11 mouse cellular contexts compared by ENCODE assay signal in the genomic region with DNA sequence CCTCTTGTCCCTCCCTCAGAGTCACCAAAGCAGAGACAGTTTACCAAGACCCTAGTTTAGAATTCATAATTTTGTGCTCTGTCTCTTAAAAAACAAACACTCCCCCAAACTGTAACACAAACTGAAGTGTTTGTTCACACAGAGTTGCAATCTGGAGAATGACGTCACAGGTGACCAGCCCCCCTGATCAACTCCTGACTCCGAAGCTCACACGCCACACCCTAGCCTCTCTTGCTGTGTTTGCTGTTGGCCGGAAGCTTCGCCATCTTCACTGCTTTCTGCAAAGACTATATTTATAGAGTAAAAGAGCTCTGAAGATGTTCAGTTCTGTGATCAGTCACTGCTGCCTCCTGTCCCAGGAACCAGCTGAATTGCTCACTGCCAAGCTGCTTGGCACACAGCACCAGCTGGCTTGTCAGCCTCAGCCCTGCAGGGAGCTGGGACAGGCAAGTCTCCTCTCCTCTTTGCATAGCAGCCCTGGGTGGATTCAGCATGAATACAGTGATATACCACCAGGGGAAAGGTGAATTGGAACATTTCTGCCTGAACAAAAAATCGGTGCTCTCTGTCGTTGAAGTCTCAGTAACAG. TPM values are rescaled to one million over a fixed set of nuclear protein-coding genes. Genes with fewer than 3 reads are reported as not detected.
DNase-seq lines count a peak whose midpoint lies in the region; ATAC-seq and TF ChIP-seq lines count a peak whose summit lies in the region.
"Had no signal": no experiment of that assay in that cellular context is flagged by ENCODE, and none has a peak within 500 bp of the region (broad histone marks: within the 10 kb centered on the region; RNA-seq: fewer than 3 reads in every experiment).

No protein-coding gene starts in this region.

- no peaks in the 10 kb centered on the region for H3K36me3 ChIP-seq in midbrain, embryonic 14.5 days (ENCODE audit: control insufficient read depth, insufficient read depth, low read length)
- H3K36me3 ChIP-seq in midbrain, embryonic 10.5 days = no peaks in the 10 kb centered on the region
- H3K36me3 ChIP-seq: embryonic facial prominence, embryonic 13.5 days; midbrain, embryonic 12.5 days; stomach, embryonic 15.5 days had no signal

- H3K9me3 ChIP-seq in midbrain, embryonic 14.5 days (ENCODE audit: control insufficient read depth, low read length) = no peaks in the 10 kb centered on the region
- H3K9me3 ChIP-seq in midbrain, embryonic 10.5 days (replicated peaks) = no peaks in the 10 kb centered on the region
- H3K9me3 ChIP-seq: embryonic facial prominence, embryonic 13.5 days; midbrain, embryonic 12.5 days; stomach, embryonic 15.5 days had no signal

- no peak for TF ChIP-seq POLR2A in cortical plate, adult 2 months (IDR thresholded peaks at IDR 0.05; ENCODE audit: extremely low read depth, insufficient read depth, low read length)

- TF ChIP-seq CTCF in cortical plate, adult 2 months (IDR thresholded peaks at IDR 0.05; ENCODE audit: extremely low read depth, insufficient read depth, low read length) = 0 out of 2 replicates have a peak, but pooled peaks have one; percentile 0

- no peaks in the 10 kb centered on the region for H3K4me1 ChIP-seq in midbrain, embryonic 14.5 days (ENCODE audit: control insufficient read depth, insufficient read depth, low read length)
- H3K4me1 ChIP-seq in midbrain, embryonic 10.5 days = no peaks in the 10 kb centered on the region
- H3K4me1 ChIP-seq in cortical plate, adult 2 months (ENCODE audit: control insufficient read depth, insufficient read depth, low read length) = peaks cover 3% of the 10 kb centered on the region; the same call in 1 of the 2 replicates
- H3K4me1 ChIP-seq: midbrain, embryonic 12.5 days had no signal

- intact Hi-C loops in left cerebral cortex, postnatal 10 days (cut with DNase I) = no loop called here

- peak; percentile 33 for DNase-seq in midbrain, embryonic 14.5 days
- no peak for DNase-seq in midbrain, embryonic 10.5 days (ENCODE audit: low spot score)
- peak; percentile 48 to 67 for DNase-seq in left cerebral cortex, postnatal 10 days (ENCODE audit: extremely low spot score in 1 of 2, low spot score in 2 of 2)
- peak; percentile 43 for DNase-seq in right cerebral cortex, postnatal 4 days
- no peak for DNase-seq in spleen, adult 18-20 months
- no peak for DNase-seq in gastrocnemius, postnatal 10 days
- no peak for DNase-seq in c-Kit-positive CD71-positive TER-119-positive erythroid progenitor cells, embryonic 14.5 days (ENCODE audit: low spot score)

- H3K4me3 ChIP-seq in midbrain, embryonic 14.5 days (replicated peaks; ENCODE audit: low read depth, low read length) = no peak overlapping the region
- no peak overlapping the region for H3K4me3 ChIP-seq in midbrain, embryonic 10.5 days
- no peak overlapping the region for H3K4me3 ChIP-seq in cortical plate, adult 2 months (ENCODE audit: insufficient read depth, low read length)
- H3K4me3 ChIP-seq: embryonic facial prominence, embryonic 13.5 days; midbrain, embryonic 12.5 days; stomach, embryonic 15.5 days had no signal

- H3K27me3 ChIP-seq in midbrain, embryonic 14.5 days (ENCODE audit: control insufficient read depth, insufficient read depth, low read length) = no peaks in the 10 kb centered on the region
- H3K27me3 ChIP-seq in midbrain, embryonic 10.5 days (ENCODE audit: low read depth, poor library complexity, severe bottlenecking) = no peaks in the 10 kb centered on the region
- H3K27me3 ChIP-seq: embryonic facial prominence, embryonic 13.5 days; midbrain, embryonic 12.5 days; stomach, embryonic 15.5 days had no signal

- ATAC-seq in midbrain, embryonic 14.5 days (ENCODE audit: low FRiP score, low TSS enrichment) = no peak

- H3K4me2 ChIP-seq in midbrain, embryonic 14.5 days (ENCODE audit: low read length) = no peak overlapping the region
- H3K4me2 ChIP-seq: embryonic facial prominence, embryonic 13.5 days; midbrain, embryonic 12.5 days; stomach, embryonic 15.5 days had no signal

- 82% methylated on average over 7 of the region's 7 CpGs for WGBS in midbrain, embryonic 14.5 days
- 88% methylated on average over 7 of the region's 7 CpGs for WGBS in midbrain, embryonic 10.5 days

- no peak overlapping the region for H3K27ac ChIP-seq in midbrain, embryonic 14.5 days (replicated peaks; ENCODE audit: low read depth, low read length)
- no peak overlapping the region for H3K27ac ChIP-seq in midbrain, embryonic 10.5 days (replicated peaks)
- no peak overlapping the region for H3K27ac ChIP-seq in cortical plate, adult 2 months (ENCODE audit: insufficient read depth, low read length)
- H3K27ac ChIP-seq: embryonic facial prominence, embryonic 13.5 days; midbrain, embryonic 12.5 days; stomach, embryonic 15.5 days had no signal

- no peak overlapping the region for H3K9ac ChIP-seq in midbrain, embryonic 14.5 days (replicated peaks; ENCODE audit: low read length)
- H3K9ac ChIP-seq: embryonic facial prominence, embryonic 13.5 days; midbrain, embryonic 12.5 days; stomach, embryonic 15.5 days had no signal

RNA-seq across cellular contexts. Expression of a gene that starts 57.3 kb away (rescaled TPM):
- 10.4 and 10.5 TPM in 2 replicates for polyA plus RNA-seq in midbrain, embryonic 14.5 days (2014; fragmentation: Nextera tagmentation; extraction: Ambion mirVana)
- 9.0 and 10.5 TPM in 2 replicates for polyA plus RNA-seq in midbrain, embryonic 10.5 days (2016; fragmentation: Nextera tagmentation; extraction: Ambion mirVana)
- 89.2 and 108 TPM in 2 replicates for polyA plus RNA-seq in cortical plate, adult 2 months (2012; rRNA removed)
- total RNA-seq in left cerebral cortex, postnatal 10 days (2021) = 10 to 100 TPM; 47.4 to 51.7 TPM
- 10 to 100 TPM; 14.9 to 19.6 TPM for total RNA-seq in gastrocnemius, postnatal 10 days (2021)

Comparison
In these comparisons a context has a peak if more than half of its experiments do, and no peak if none do; other contexts are left out.
1. DNase-seq: peak in midbrain, embryonic 14.5 days (single experiment), left cerebral cortex, postnatal 10 days (2 of 2) and right cerebral cortex, postnatal 4 days (single experiment); none in midbrain, embryonic 10.5 days (single experiment), spleen, adult 18-20 months (0 of 2), gastrocnemius, postnatal 10 days (single experiment) and c-Kit-positive CD71-positive TER-119-positive erythroid progenitor cells, embryonic 14.5 days (single experiment).